Mouse (Mus musculus) heart, postnatal 36 days (tissue): ENCODE data around the gene Vav3. TPM values are rescaled to one million over a fixed set of nuclear protein-coding genes. Genes with fewer than 3 reads are reported as not detected.
"Not testable (repeated sequence)": the region's sequence is repeated elsewhere in the genome, so short reads cannot be mapped to it uniquely, and the experiment has no call there.

Source experiments
- DNase-seq, 2 experiments: peaks; one replicate each; pipeline ENCODE4 v3.0.0; 2021 to 2022
- intact Hi-C: fragments of 180-260 bp; cut with DNase I; formaldehyde crosslinking; loops from one replicate; pipeline ENCODE4 v1.15.1; 2025
- total RNA-seq, 2 experiments: library from RNA; stranded (reverse); gene quantifications; 2 replicates each; pipeline ENCODE4 v1.2.3; 2021

The Vav3 gene
- total RNA-seq, 2 experiments from 2014 or later: 5.9 to 6.4 TPM

- no peak for DNase-seq
- intact Hi-C loops: no loop called here
Observed at GRCm38 (mm10) chr3:109431285-109431684, 90.8 kb downstream of the Vav3 start.

GRCm38 (mm10) chr3:109438552-109438951 is 98.1 kb downstream of the Vav3 start:
- intact Hi-C loops: no loop called here
- DNase-seq: no peak

DNA sequence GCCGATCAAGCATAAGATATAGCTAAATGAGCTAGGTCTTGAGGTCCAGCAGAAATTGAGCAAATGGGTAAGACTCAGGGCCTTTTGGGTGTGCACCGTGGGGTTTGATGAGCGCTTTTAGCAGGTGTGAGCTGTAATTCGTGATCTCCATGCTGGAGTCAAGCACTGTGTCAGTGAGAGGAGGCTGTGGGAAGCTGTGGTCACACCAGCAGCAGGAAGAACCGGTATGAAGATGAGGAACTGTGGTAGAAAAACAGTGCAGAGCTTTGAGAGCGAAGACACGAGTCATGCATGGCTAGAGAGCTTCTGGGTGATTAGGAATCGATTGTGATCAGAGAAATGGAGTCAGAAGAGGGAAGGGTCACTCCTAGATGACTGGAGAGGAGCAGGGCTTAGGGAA is 98.8 kb downstream of the Vav3 start:
- intact Hi-C loops: no loop called here
- no peak for DNase-seq

DNA sequence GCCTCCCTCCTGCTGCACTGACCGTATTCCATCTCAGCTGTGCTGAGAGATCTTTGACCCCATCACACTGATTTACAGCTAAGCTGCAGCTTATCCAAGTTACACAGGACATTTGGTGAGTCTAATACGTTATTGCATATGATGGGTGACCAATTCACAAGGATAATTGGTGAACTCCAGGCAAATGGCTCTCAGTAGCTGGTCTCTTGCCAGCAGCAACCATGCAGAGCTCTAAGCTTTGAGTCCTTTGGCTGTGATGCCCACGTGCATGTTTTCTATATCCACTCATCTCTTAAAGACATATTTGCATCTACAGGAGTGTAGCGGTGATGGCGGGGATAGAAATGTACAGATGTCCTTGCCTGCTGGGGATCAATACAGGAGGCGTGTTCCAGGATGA is 99.5 kb downstream of the Vav3 start:
- no peak for DNase-seq
- intact Hi-C loops: no loop called here

DNA sequence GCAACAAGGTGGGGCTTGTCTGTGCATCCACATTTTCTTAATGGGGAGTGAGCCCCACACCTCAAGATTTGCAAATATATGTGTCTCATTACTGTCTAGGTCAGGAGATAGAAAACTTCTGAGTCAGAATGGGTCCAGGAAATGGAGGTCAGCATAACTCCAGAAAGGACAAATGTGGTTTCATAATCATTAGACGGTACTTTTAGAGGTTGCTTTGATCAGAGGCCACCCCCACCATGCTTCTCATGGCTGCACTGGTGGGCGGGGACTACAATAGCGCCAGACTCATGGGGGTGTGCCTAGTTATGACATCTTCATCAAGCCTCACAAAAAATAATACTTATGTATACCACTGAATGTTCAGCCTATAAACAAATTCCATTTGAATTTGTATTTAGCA is 103.6 kb downstream of the Vav3 start:
- intact Hi-C loops: no loop called here
- no peak for DNase-seq

GRCm38 (mm10) chr3:109446903-109447302 is 106.5 kb downstream of the Vav3 start:
- intact Hi-C loops: no loop called here
- no peak for DNase-seq

DNA sequence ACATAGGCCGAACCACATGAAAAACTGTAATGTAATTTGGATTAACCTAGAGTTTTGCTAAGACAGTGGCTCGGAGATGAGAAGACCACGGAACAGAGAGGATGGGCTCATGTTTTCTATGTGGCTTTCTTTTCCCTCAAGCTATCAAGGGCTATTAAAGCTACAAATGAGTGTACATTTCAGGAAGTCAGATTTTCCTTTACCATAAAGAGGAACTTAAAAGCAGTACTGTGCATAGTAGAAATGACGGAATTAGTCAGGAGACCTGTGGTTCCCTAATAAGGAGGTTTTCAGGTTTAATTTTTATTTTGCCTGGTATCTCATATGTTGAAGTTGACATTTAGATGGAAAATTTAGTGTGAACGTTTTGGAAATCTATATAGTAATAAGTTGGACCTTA is 107.8 kb downstream of the Vav3 start:
- DNase-seq, intact Hi-C loops: not testable (repeated sequence)

- no peak for DNase-seq
- intact Hi-C loops: no loop called here
Observed at GRCm38 (mm10) chr3:109451966-109452365, 111.5 kb downstream of the Vav3 start.

GRCm38 (mm10) chr3:109454633-109455032 is 114.2 kb downstream of the Vav3 start:
- no peak for DNase-seq
- intact Hi-C loops: no loop called here

GRCm38 (mm10) chr3:109456340-109456739 is 115.9 kb downstream of the Vav3 start:
- intact Hi-C loops: no loop called here
- DNase-seq: no peak

- no peak for DNase-seq
- intact Hi-C loops: no loop called here
Observed at GRCm38 (mm10) chr3:109463684-109464083, 123.2 kb downstream of the Vav3 start.

DNA sequence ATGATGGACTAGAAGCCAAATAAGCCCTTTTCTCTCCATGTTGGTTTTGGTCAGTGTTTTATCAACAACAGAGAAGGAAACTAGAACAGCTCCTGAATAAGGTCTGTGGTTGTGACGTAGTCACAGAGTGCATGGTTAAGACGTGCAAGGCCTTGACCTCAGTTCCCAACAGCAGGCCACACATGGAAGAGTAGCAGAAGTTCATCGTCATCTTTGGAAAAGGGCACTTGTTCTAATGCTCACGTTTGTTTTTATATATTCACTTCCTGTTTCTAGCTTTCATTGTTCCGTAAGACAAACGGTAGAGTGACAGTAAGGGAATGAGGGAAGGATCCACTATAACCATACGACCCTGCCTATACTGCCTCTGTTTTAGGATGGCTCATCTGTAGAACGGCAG is 124.1 kb downstream of the Vav3 start:
- no peak for DNase-seq
- intact Hi-C loops: no loop called here

GRCm38 (mm10) chr3:109466541-109466940 is 126.1 kb downstream of the Vav3 start:
- intact Hi-C loops: no loop called here

GRCm38 (mm10) chr3:109467288-109467687 is 126.8 kb downstream of the Vav3 start:
- intact Hi-C loops: no loop called here
- DNase-seq: peak in 1 of 2 experiments; percentile 31

More at GRCm38 (mm10) chr3:109466541-109466940, 126.1 kb downstream of the Vav3 start:
- DNase-seq: no peak

- intact Hi-C loops: no loop called here
- peak; percentile 58 to 59 for DNase-seq
Observed at GRCm38 (mm10) chr3:109469465-109469864, 129.0 kb downstream of the Vav3 start.

- intact Hi-C loops: no loop called here
- DNase-seq: no peak
Observed at GRCm38 (mm10) chr3:109470651-109471255, 130.3 kb downstream of the Vav3 start.

GRCm38 (mm10) chr3:109476521-109476920 is 136.1 kb downstream of the Vav3 start:
- peak; percentile 23 to 26 for DNase-seq
- intact Hi-C loops: no loop called here

DNA sequence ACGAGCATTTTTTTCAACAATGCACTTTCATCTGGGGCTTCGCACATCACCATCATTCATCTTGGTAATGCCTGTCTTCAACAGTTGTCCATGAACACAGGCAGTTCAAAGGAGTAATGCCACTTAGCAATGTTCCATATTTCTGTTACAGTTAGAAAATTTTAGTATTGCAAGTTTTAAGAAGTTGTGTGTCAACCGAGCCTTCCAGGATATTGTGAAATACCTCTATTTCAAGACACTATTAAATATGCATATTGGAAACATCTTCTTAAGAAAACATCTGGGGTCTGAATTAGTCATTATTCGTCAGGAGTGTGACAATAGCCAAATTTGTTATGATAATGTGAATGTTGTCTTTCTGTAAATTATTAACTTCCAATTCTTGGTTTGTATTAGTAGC is 137.8 kb downstream of the Vav3 start:
- intact Hi-C loops: no loop called here
- DNase-seq: no peak

DNA sequence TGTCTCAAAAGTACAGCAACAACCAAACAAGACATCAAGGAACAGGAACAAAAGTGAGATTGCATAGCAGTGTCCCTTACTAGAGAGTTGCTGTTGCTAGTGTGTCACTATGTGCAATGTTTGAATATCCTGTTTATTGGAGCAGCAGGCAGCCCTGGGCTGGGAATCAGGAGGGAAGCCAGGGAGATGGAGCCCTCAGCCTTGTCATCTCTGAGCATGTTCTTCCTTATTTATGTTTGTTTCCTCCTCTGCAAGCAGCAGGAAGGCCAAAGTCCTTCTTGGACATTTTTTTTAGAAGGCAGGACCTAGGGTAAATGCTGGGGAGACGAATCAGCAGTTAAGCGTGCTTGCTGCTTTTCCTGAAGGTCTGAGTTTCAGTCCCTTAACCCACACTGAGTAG is 140.2 kb downstream of the Vav3 start:
- no peak for DNase-seq
- intact Hi-C loops: no loop called here

- DNase-seq: no peak
- intact Hi-C loops: no loop called here
Observed at GRCm38 (mm10) chr3:109486786-109487185, 146.3 kb downstream of the Vav3 start.

GRCm38 (mm10) chr3:109487823-109488222 is 147.4 kb downstream of the Vav3 start:
- no peak for DNase-seq
- intact Hi-C loops: no loop called here

GRCm38 (mm10) chr3:109488750-109489171 is 148.3 kb downstream of the Vav3 start:
- intact Hi-C loops: no loop called here
- DNase-seq: no peak
